Mouse (Mus musculus): Measurements from ENCODE around the gene Lims1. TPM values are rescaled to one million over a fixed set of nuclear protein-coding genes. Genes with fewer than 3 reads are reported as not detected.

Lims1 gene
- polyA plus RNA-seq, 1 experiment: 23.0 TPM

DNA sequence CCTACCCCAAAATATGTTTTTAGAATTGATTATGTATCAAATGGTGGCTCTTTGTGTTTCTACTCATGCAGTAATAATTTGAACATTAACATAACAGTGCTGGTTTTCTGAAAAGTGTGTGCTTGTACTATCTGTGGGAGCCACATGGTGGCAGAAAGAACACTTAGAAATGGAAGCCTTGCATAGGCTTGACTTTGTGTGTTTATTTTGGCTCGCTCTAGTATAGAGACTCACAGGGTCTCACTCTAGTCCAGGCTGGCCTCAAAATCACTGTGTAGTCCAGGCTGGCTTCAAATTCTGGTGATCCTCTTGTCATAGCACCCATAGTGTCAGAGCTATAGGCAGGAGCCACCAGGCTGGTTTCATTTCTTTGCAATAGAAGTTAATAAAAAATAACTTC is 39.5 kb downstream of the Lims1 start:
- peaks cover 11% of the 10 kb centered on the region for H3K36me3 ChIP-seq (ENCODE audit: control insufficient read depth, insufficient read depth)
- TF ChIP-seq MYOG (IDR thresholded peaks at IDR 0.05; ENCODE audit: control insufficient read depth in 1 of 3, insufficient read depth in 1 of 3, insufficient read length in 2 of 3, low read depth in 2 of 3) (no peak), CEBPB (IDR thresholded peaks at IDR 0.05; ENCODE audit: insufficient read depth, poor library complexity, severe bottlenecking) (no peak), E2F4 (IDR thresholded peaks at IDR 0.05; ENCODE audit: insufficient read depth) (no peak), USF1 (IDR thresholded peaks at IDR 0.05; ENCODE audit: low read depth) (no peak), TCF3 (IDR thresholded peaks at IDR 0.05; ENCODE audit: insufficient read length, low read depth) (no peak), POLR2AphosphoS2 (IDR thresholded peaks at IDR 0.05; ENCODE audit: insufficient read length, low read depth) (no peak), MYOD1 (IDR thresholded peaks at IDR 0.05; ENCODE audit: control insufficient read depth in 1 of 3, insufficient read length in 2 of 3, low read depth in 2 of 3) (no peak), TCF12 (IDR thresholded peaks at IDR 0.05; ENCODE audit: insufficient read depth, poor library complexity, severe bottlenecking) (no peak), SRF (IDR thresholded peaks at IDR 0.05; ENCODE audit: control insufficient read depth, insufficient read length, low read depth) (no peak), POLR2A (IDR thresholded peaks at IDR 0.05; ENCODE audit: insufficient read length, low read depth) (no peak), MAX (IDR thresholded peaks at IDR 0.05; ENCODE audit: low read depth) (no peak), REST (IDR thresholded peaks at IDR 0.05; ENCODE audit: insufficient read depth, insufficient read length) (no peak)
- H3K4me3 ChIP-seq: no peak overlapping the region

DNA sequence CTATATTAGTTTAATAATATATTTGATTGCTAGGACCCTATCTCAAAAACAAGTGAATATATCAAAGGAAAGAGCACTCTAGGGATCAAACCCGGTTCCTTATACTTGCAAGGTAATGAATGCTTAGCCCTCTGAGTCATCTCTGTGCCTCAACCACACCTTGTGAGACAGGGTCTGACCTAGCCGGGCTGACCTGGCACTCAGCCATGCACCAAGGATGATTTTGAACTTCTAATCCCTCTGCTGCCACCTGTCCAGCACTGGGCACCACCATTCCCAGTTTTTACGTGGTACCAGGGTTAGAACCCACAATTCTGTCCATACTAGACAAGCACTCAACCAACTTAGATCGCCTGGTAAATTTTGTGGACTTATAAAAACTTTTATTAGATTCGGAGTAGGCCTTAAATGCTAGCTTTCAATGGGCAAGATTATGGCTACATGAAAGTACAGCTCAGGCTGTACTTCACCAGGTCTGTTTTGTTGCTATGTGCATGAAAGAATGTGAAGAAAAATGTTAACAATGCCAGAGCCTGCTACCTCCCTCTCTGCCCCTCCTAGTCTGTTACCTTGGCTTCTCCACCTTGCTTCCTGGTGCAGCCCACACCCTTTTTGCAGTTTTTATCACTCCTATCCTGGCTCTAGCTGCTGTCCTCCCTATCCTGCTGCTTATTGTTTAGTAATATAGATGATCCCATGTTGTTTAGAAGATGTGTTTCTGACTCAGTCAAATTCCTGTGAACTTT is 41.7 kb downstream of the Lims1 start:
- Histone ChIP-seq H3K4me2 (ENCODE audit: low read depth) (no peak overlapping the region), H3K36me3 (ENCODE audit: control insufficient read depth, insufficient read depth) (peaks cover 11% of the 10 kb centered on the region), H3K4me3 (no peak overlapping the region), H3ac (ENCODE audit: control insufficient read depth, insufficient read length) (no peak overlapping the region), H3K27me3 (ENCODE audit: control insufficient read depth, insufficient read depth, insufficient read length) (no peaks in the 10 kb centered on the region), H3K79me2 (ENCODE audit: control insufficient read depth, insufficient read depth) (peaks cover 99% of the 10 kb centered on the region)
- TF ChIP-seq MYOD1 (IDR thresholded peaks at IDR 0.05; ENCODE audit: control insufficient read depth in 1 of 3, insufficient read length in 2 of 3, low read depth in 2 of 3) (peak in 1 of 3 experiments; percentile 20), TCF12 (IDR thresholded peaks at IDR 0.05; ENCODE audit: insufficient read depth, poor library complexity, severe bottlenecking) (no peak), SRF (IDR thresholded peaks at IDR 0.05; ENCODE audit: control insufficient read depth, insufficient read length, low read depth) (no peak)

More for the DNA sequence above, 39.5 kb downstream of the Lims1 start:
- H3ac ChIP-seq (ENCODE audit: control insufficient read depth, insufficient read length): no peak overlapping the region
- H3K4me2 ChIP-seq (ENCODE audit: low read depth): no peak overlapping the region
- peaks cover 100% of the 10 kb centered on the region for H3K79me2 ChIP-seq (ENCODE audit: control insufficient read depth, insufficient read depth)
- H3K27me3 ChIP-seq (ENCODE audit: control insufficient read depth, insufficient read depth, insufficient read length): no peaks in the 10 kb centered on the region

DNA sequence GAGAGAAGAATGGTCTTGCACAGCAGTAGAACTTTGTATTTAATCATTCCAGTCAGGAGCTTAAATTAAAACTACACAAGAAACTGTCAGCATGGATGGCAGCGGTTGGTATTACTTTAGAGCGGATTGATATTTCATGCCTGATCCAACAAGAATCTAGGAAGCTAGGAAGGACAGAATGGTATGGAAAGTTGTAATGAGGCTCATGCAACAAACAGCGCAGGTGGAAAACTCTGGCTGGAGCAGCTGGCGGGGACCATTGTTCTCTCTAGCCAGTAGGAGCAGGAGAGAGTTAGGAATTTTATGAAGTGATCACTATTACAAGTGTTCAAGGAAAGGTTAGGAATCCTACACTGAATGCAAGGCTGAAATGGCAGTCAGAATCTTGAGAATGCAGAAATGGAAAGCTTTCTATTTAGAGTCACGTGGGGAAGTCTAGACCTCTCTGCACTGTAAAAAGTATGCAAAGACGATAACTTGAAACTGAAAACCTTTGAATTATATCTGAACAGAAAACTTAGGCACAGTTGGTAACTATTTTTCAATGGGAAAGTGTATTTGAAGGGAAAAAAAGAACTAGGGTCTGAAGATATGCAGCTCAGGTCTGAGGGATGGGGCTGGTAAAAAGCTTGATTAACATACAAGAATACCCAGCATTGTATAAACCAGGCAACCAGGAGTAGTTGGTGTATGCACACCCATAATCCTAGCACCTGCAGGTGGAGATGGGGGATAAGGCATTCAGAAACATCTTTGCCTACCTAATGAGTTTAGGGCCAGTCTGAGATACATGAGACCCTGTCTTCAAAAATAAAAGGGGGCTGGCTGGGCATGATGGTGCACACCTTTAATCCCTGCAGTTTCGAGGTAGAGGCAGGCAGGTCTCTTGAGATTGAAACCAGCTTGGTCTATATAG is 45.8 kb downstream of the Lims1 start:
- peaks cover 98% of the 10 kb centered on the region for H3K79me2 ChIP-seq (ENCODE audit: control insufficient read depth, insufficient read depth)
- peaks cover 7% of the 10 kb centered on the region for H3K36me3 ChIP-seq (ENCODE audit: control insufficient read depth, insufficient read depth)
- H3ac ChIP-seq (ENCODE audit: control insufficient read depth, insufficient read length): no peak overlapping the region
- no peak overlapping the region for H3K4me3 ChIP-seq
- no peaks in the 10 kb centered on the region for H3K27me3 ChIP-seq (ENCODE audit: control insufficient read depth, insufficient read depth, insufficient read length)
- H3K4me2 ChIP-seq (ENCODE audit: low read depth): no peak overlapping the region
- TF ChIP-seq MAX (IDR thresholded peaks at IDR 0.05; ENCODE audit: low read depth): no peak
- TF ChIP-seq USF1 (IDR thresholded peaks at IDR 0.05; ENCODE audit: low read depth): no peak
- no peak for TF ChIP-seq E2F4 (IDR thresholded peaks at IDR 0.05; ENCODE audit: insufficient read depth)
- TF ChIP-seq MYOD1 (IDR thresholded peaks at IDR 0.05; ENCODE audit: control insufficient read depth in 1 of 3, insufficient read length in 2 of 3, low read depth in 2 of 3): no peak
- no peak for TF ChIP-seq REST (IDR thresholded peaks at IDR 0.05; ENCODE audit: insufficient read depth, insufficient read length)
- no peak for TF ChIP-seq MYOG (IDR thresholded peaks at IDR 0.05; ENCODE audit: control insufficient read depth in 1 of 3, insufficient read depth in 1 of 3, insufficient read length in 2 of 3, low read depth in 2 of 3)
- TF ChIP-seq TCF3 (IDR thresholded peaks at IDR 0.05; ENCODE audit: insufficient read length, low read depth): no peak
- no peak for TF ChIP-seq SRF (IDR thresholded peaks at IDR 0.05; ENCODE audit: control insufficient read depth, insufficient read length, low read depth)
- TF ChIP-seq CEBPB (IDR thresholded peaks at IDR 0.05; ENCODE audit: insufficient read depth, poor library complexity, severe bottlenecking): no peak
- no peak for TF ChIP-seq TCF12 (IDR thresholded peaks at IDR 0.05; ENCODE audit: insufficient read depth, poor library complexity, severe bottlenecking)
- no peak for TF ChIP-seq POLR2A (IDR thresholded peaks at IDR 0.05; ENCODE audit: insufficient read length, low read depth)
- no peak for TF ChIP-seq POLR2AphosphoS2 (IDR thresholded peaks at IDR 0.05; ENCODE audit: insufficient read length, low read depth)

DNA sequence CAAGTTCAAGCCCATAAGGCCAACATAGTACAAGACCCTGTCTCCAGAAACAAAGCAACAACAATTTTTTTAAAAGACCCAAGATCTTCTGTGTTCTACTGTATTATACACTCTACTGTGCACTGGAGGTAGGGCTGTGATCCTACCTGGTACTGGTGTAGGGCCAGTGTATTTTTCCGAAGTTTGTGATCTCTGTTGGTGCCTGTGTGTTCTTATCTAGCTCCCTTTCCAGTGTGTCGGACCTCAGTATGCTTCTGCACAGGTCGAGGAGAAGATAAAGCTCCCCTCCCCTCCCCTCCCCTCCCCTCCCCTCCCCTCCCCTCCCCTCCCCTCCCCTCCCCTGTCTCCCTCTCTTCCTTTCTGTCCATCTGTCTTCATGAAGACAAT is 46.4 kb downstream of the Lims1 start:
- no peak overlapping the region for H3ac ChIP-seq (ENCODE audit: control insufficient read depth, insufficient read length)
- no peak overlapping the region for H3K4me2 ChIP-seq (ENCODE audit: low read depth)
- TF ChIP-seq POLR2A (IDR thresholded peaks at IDR 0.05; ENCODE audit: insufficient read length, low read depth) (no peak), MYOG (IDR thresholded peaks at IDR 0.05; ENCODE audit: control insufficient read depth in 1 of 3, insufficient read depth in 1 of 3, insufficient read length in 2 of 3, low read depth in 2 of 3) (no peak), POLR2AphosphoS2 (IDR thresholded peaks at IDR 0.05; ENCODE audit: insufficient read length, low read depth) (no peak), TCF12 (IDR thresholded peaks at IDR 0.05; ENCODE audit: insufficient read depth, poor library complexity, severe bottlenecking) (no peak), MAX (IDR thresholded peaks at IDR 0.05; ENCODE audit: low read depth) (no peak), REST (IDR thresholded peaks at IDR 0.05; ENCODE audit: insufficient read depth, insufficient read length) (no peak), TCF3 (IDR thresholded peaks at IDR 0.05; ENCODE audit: insufficient read length, low read depth) (no peak), SRF (IDR thresholded peaks at IDR 0.05; ENCODE audit: control insufficient read depth, insufficient read length, low read depth) (no peak)
- peaks cover 7% of the 10 kb centered on the region for H3K36me3 ChIP-seq (ENCODE audit: control insufficient read depth, insufficient read depth)
- H3K27me3 ChIP-seq (ENCODE audit: control insufficient read depth, insufficient read depth, insufficient read length): no peaks in the 10 kb centered on the region
- H3K79me2 ChIP-seq (ENCODE audit: control insufficient read depth, insufficient read depth): peaks cover 98% of the 10 kb centered on the region
- H3K4me3 ChIP-seq: no peak overlapping the region
